Mouse (Mus musculus) C2C12 (cell line): ENCODE results near the gene Dcbld2. TPM values are rescaled to one million over a fixed set of nuclear protein-coding genes. Genes with fewer than 3 reads are reported as not detected.

ENCODE experiments used
- H3K27me3 ChIP-seq: one replicate; pipeline ENCODE4 v1.6.1; 2011; ENCODE audit not compliant: control insufficient read depth, insufficient read depth, insufficient read length
- H3K36me3 ChIP-seq: one replicate; pipeline ENCODE4 v1.6.1; 2011; ENCODE audit not compliant: control insufficient read depth, insufficient read depth
- H3K4me3 ChIP-seq: one replicate; pipeline ENCODE4 v1.5.1; 2011; ENCODE audit warnings: mild to moderate bottlenecking, control low read depth; ENCODE audit not compliant: poor library complexity, insufficient read depth, severe bottlenecking
- H3K79me2 ChIP-seq: one replicate; pipeline ENCODE4 v1.6.1; 2011; ENCODE audit not compliant: control insufficient read depth, insufficient read depth
- H3K79me3 ChIP-seq: one replicate; pipeline ENCODE4 v1.6.1; 2011; ENCODE audit warnings: low read depth, control low read depth
- H3ac ChIP-seq: one replicate; pipeline ENCODE3; 2011; ENCODE audit warnings: low read depth; ENCODE audit not compliant: control insufficient read depth, insufficient read length
- CEBPB ChIP-seq: IDR thresholded peaks from one replicate; pipeline ENCODE4 v1.6.1; 2011; ENCODE audit warnings: low read depth, mild to moderate bottlenecking, control low read depth, moderate library complexity
- CTCF ChIP-seq: IDR thresholded peaks from one replicate; pipeline ENCODE4 v1.5.1; 2011; ENCODE audit not compliant: control insufficient read depth, insufficient read depth, insufficient read length
- FOSL1 ChIP-seq: IDR thresholded peaks from one replicate; pipeline ENCODE4 v1.8.0; 2011; ENCODE audit warnings: mild to moderate bottlenecking, low read length; ENCODE audit not compliant: poor library complexity, insufficient read depth, severe bottlenecking
- MAX ChIP-seq: IDR thresholded peaks from one replicate; pipeline ENCODE4 v1.6.1; 2011; ENCODE audit warnings: mild to moderate bottlenecking, control low read depth
- MYOD1 ChIP-seq: IDR thresholded peaks from one replicate; pipeline ENCODE4 v1.6.1; 2011; ENCODE audit warnings: low read depth; ENCODE audit not compliant: control insufficient read depth, insufficient read length
- MYOG ChIP-seq: IDR thresholded peaks from one replicate; pipeline ENCODE4 v1.6.1; 2011; ENCODE audit not compliant: control insufficient read depth, insufficient read length; ENCODE audit errors: extremely low read depth
- USF1 ChIP-seq: IDR thresholded peaks from one replicate; pipeline ENCODE4 v1.6.1; 2011; ENCODE audit warnings: low read depth, mild to moderate bottlenecking, control low read depth, moderate library complexity
- polyA plus RNA-seq: library from polyadenylated mRNA; unstranded; fragments of >200 nt; fragmentation: generic; extraction: Trizol; gene quantifications from one replicate; pipeline ENCODE4 v1.2.1, GENCODE M21; 2012; ENCODE audit warnings: missing spikeins

The Dcbld2 gene
- polyA plus RNA-seq, 1 experiment: 14.1 TPM

- no peak overlapping the region for H3K4me3 ChIP-seq
- TF ChIP-seq MAX (no peak), CTCF (no peak), CEBPB (no peak), MYOD1 (no peak), FOSL1 (no peak)
- H3K79me2 ChIP-seq: no peaks in the 10 kb centered on the region
- H3ac ChIP-seq: no peak overlapping the region
- H3K27me3 ChIP-seq: no peaks in the 10 kb centered on the region
- H3K36me3 ChIP-seq: no peaks in the 10 kb centered on the region
- H3K79me3 ChIP-seq: no peaks in the 10 kb centered on the region
Measured at GRCm38 (mm10) chr16:58481906-58482270, 73.6 kb downstream of the Dcbld2 start.

GRCm38 (mm10) chr16:58482296-58482695 lies 74.1 kb downstream of the Dcbld2 start:
- Histone ChIP-seq H3ac (no peak overlapping the region), H3K4me3 (no peak overlapping the region), H3K36me3 (no peaks in the 10 kb centered on the region), H3K27me3 (no peaks in the 10 kb centered on the region), H3K79me3 (no peaks in the 10 kb centered on the region), H3K79me2 (no peaks in the 10 kb centered on the region)
- no peak for TF ChIP-seq MYOD1
- TF ChIP-seq FOSL1: no peak
- TF ChIP-seq CTCF: no peak
- TF ChIP-seq MAX: no peak
- TF ChIP-seq CEBPB: no peak
- TF ChIP-seq USF1: no peak
- no peak for TF ChIP-seq MYOG

GRCm38 (mm10) chr16:58487861-58488260 lies 79.6 kb downstream of the Dcbld2 start:
- H3K36me3 ChIP-seq: no peaks in the 10 kb centered on the region
- H3K27me3 ChIP-seq: no peaks in the 10 kb centered on the region
- H3K79me2 ChIP-seq: no peaks in the 10 kb centered on the region
- TF ChIP-seq CTCF: no peak
- TF ChIP-seq MAX: no peak
- TF ChIP-seq CEBPB: no peak
- no peak for TF ChIP-seq FOSL1
- TF ChIP-seq USF1: no peak
- TF ChIP-seq MYOG: no peak
- TF ChIP-seq MYOD1: no peak
- H3K79me3 ChIP-seq: no peaks in the 10 kb centered on the region
- no peak overlapping the region for H3ac ChIP-seq
- H3K4me3 ChIP-seq: no peak overlapping the region

GRCm38 (mm10) chr16:58496791-58497190 lies 88.5 kb downstream of the Dcbld2 start:
- Histone ChIP-seq H3K36me3 (no peaks in the 10 kb centered on the region), H3K79me3 (no peaks in the 10 kb centered on the region), H3ac (no peak overlapping the region), H3K79me2 (no peaks in the 10 kb centered on the region), H3K4me3 (no peak overlapping the region), H3K27me3 (no peaks in the 10 kb centered on the region)
- TF ChIP-seq CTCF: no peak
- TF ChIP-seq MYOG: no peak
- TF ChIP-seq MYOD1: no peak
- no peak for TF ChIP-seq MAX
- no peak for TF ChIP-seq CEBPB
- no peak for TF ChIP-seq USF1
- TF ChIP-seq FOSL1: no peak

- TF ChIP-seq MYOG: no peak
- peak; percentile 3 for TF ChIP-seq USF1
- TF ChIP-seq CTCF: no peak
- no peak for TF ChIP-seq MAX
- TF ChIP-seq FOSL1: no peak
- TF ChIP-seq CEBPB: no peak
- Histone ChIP-seq H3K79me2 (no peaks in the 10 kb centered on the region), H3K4me3 (no peak overlapping the region), H3K27me3 (no peaks in the 10 kb centered on the region), H3K79me3 (no peaks in the 10 kb centered on the region), H3ac (no peak overlapping the region), H3K36me3 (no peaks in the 10 kb centered on the region)
Measured at GRCm38 (mm10) chr16:58497886-58498713, 89.9 kb downstream of the Dcbld2 start.

- Histone ChIP-seq H3K4me3 (no peak overlapping the region), H3K36me3 (no peaks in the 10 kb centered on the region), H3K79me3 (no peaks in the 10 kb centered on the region), H3K79me2 (no peaks in the 10 kb centered on the region), H3ac (no peak overlapping the region), H3K27me3 (no peaks in the 10 kb centered on the region)
- no peak for TF ChIP-seq MYOD1
- no peak for TF ChIP-seq MAX
- TF ChIP-seq CEBPB: no peak
- no peak for TF ChIP-seq CTCF
- no peak for TF ChIP-seq MYOG
- TF ChIP-seq USF1: no peak
- no peak for TF ChIP-seq FOSL1
Measured at GRCm38 (mm10) chr16:58499172-58499584, 90.9 kb downstream of the Dcbld2 start.
